Comparison of ENCODE assay signal across 21 mouse cellular contexts in genomic region chr3:146956792-146957191, GRCm38 (mm10).
DNase-seq lines count a peak whose midpoint lies in the region; ATAC-seq and TF ChIP-seq lines count a peak whose summit lies in the region.
"Had no signal": no experiment of that assay in that cellular context is flagged by ENCODE, and none has a peak within 500 bp of the region (broad histone marks: within the 10 kb centered on the region; RNA-seq: fewer than 3 reads in every experiment).

No protein-coding gene starts in this region.

- no peak overlapping the region for H3K4me3 ChIP-seq in forebrain, embryonic 14.5 days (ENCODE audit: low read depth, low read length)
- H3K4me3 ChIP-seq in forebrain, embryonic 12.5 days (replicated peaks) = no peak overlapping the region
- no peak overlapping the region for H3K4me3 ChIP-seq in left cerebral cortex, adult 2 months
- no peak overlapping the region for H3K4me3 ChIP-seq in forebrain, postnatal 0 days (ENCODE audit: low read depth, low read length)
- H3K4me3 ChIP-seq: embryonic facial prominence, embryonic 15.5 days; erythroblast, embryonic 14.5 days; heart, adult 2 months; heart, embryonic 15.5 days; hindbrain, embryonic 15.5 days had no signal

- H3K27ac ChIP-seq in forebrain, embryonic 14.5 days (ENCODE audit: low read depth, low read length) = no peak overlapping the region
- H3K27ac ChIP-seq in forebrain, embryonic 12.5 days = no peak overlapping the region
- no peak overlapping the region for H3K27ac ChIP-seq in left cerebral cortex, adult 2 months
- H3K27ac ChIP-seq in forebrain, postnatal 0 days (ENCODE audit: low read depth, low read length) = no peak overlapping the region
- H3K27ac ChIP-seq: embryonic facial prominence, embryonic 15.5 days; heart, adult 2 months; heart, embryonic 15.5 days; hindbrain, embryonic 15.5 days had no signal

- ATAC-seq in forebrain, embryonic 14.5 days = peak; percentile 52; the same call in 1 of the 2 replicates
- no peak for ATAC-seq in forebrain, embryonic 12.5 days (ENCODE audit: low FRiP score)
- ATAC-seq in forebrain, postnatal 0 days = peak; percentile 77
- ATAC-seq: inflammation-experienced regulatory T-cells, adult 6 months; intestine, postnatal 0 days had no signal

- no peak overlapping the region for H3K4me2 ChIP-seq in forebrain, embryonic 14.5 days (ENCODE audit: low read length)
- H3K4me2 ChIP-seq in forebrain, embryonic 12.5 days = no peak overlapping the region
- H3K4me2 ChIP-seq in forebrain, postnatal 0 days (ENCODE audit: low read depth) = no peak overlapping the region
- H3K4me2 ChIP-seq: embryonic facial prominence, embryonic 15.5 days; heart, embryonic 11.5 days; heart, embryonic 15.5 days; hindbrain, embryonic 15.5 days had no signal

- no peak overlapping the region for H3K9ac ChIP-seq in forebrain, embryonic 14.5 days (ENCODE audit: low read length)
- no peak overlapping the region for H3K9ac ChIP-seq in forebrain, embryonic 12.5 days
- H3K9ac ChIP-seq in forebrain, postnatal 0 days = no peak overlapping the region
- H3K9ac ChIP-seq: embryonic facial prominence, embryonic 15.5 days; heart, embryonic 15.5 days; hindbrain, embryonic 15.5 days had no signal

- H3K27me3 ChIP-seq in forebrain, embryonic 14.5 days (replicated peaks; ENCODE audit: control insufficient read depth, insufficient read depth, low read length) = no peaks in the 10 kb centered on the region
- H3K27me3 ChIP-seq in forebrain, embryonic 12.5 days = no peaks in the 10 kb centered on the region
- no peaks in the 10 kb centered on the region for H3K27me3 ChIP-seq in forebrain, postnatal 0 days (ENCODE audit: insufficient read depth, low read length)
- H3K27me3 ChIP-seq: embryonic facial prominence, embryonic 15.5 days; heart, embryonic 15.5 days; hindbrain, embryonic 15.5 days had no signal

- H3K4me1 ChIP-seq in forebrain, embryonic 14.5 days (ENCODE audit: control insufficient read depth, insufficient read depth, low read length) = no peaks in the 10 kb centered on the region
- H3K4me1 ChIP-seq in forebrain, embryonic 12.5 days = 0 out of 2 replicates have a peak, but pooled peaks cover 3% of the 10 kb centered on the region
- no peaks in the 10 kb centered on the region for H3K4me1 ChIP-seq in forebrain, postnatal 0 days (ENCODE audit: insufficient read depth)
- H3K4me1 ChIP-seq: embryonic facial prominence, embryonic 15.5 days; heart, embryonic 15.5 days; hindbrain, embryonic 15.5 days had no signal

- peak; percentile 46 for DNase-seq in forebrain, embryonic 14.5 days (ENCODE audit: low spot score)
- peak; percentile 22 to 64 for DNase-seq in left cerebral cortex, postnatal 14 days (ENCODE audit: low spot score in 2 of 2)
- DNase-seq in left cerebral cortex, adult 2 months (ENCODE audit: extremely low spot score in 1 of 2, low spot score in 2 of 2) = no peak
- peak; percentile 32 to 49 for DNase-seq in right cerebral cortex, postnatal 10 days (ENCODE audit: low spot score in 2 of 2)
- DNase-seq in right cerebral cortex, adult 2 months (ENCODE audit: low spot score in 2 of 2) = no peak
- peak; percentile 43 for DNase-seq in forebrain, postnatal 0 days
- no peak for DNase-seq in gastrocnemius, adult 8-10 months (ENCODE audit: low spot score in 2 of 2)
- DNase-seq: adrenal gland, postnatal 10 days; cerebellum, adult 18-20 months; cerebellum, adult 9-11 months; embryo, embryonic 11 days; gastrocnemius, postnatal 14 days; heart, adult 2 months had no signal

- intact Hi-C loops in left cerebral cortex, postnatal 14 days (cut with DNase I) = no loop called here
- intact Hi-C loops in left cerebral cortex, adult 2 months (cut with DNase I) = no loop called here

- TF ChIP-seq CTCF in left cerebral cortex, adult 2 months (IDR thresholded peaks at IDR 0.05) = no peak
- no peak for TF ChIP-seq CTCF in forebrain, postnatal 0 days (IDR thresholded peaks at IDR 0.05; ENCODE audit: low read depth)

- H3K9me3 ChIP-seq in forebrain, embryonic 14.5 days (replicated peaks; ENCODE audit: control insufficient read depth, low read length) = no peaks in the 10 kb centered on the region
- H3K9me3 ChIP-seq in forebrain, embryonic 12.5 days = no peaks in the 10 kb centered on the region
- H3K9me3 ChIP-seq in forebrain, postnatal 0 days (ENCODE audit: low read length) = no peaks in the 10 kb centered on the region
- H3K9me3 ChIP-seq: embryonic facial prominence, embryonic 15.5 days; heart, embryonic 15.5 days; hindbrain, embryonic 15.5 days had no signal

- WGBS in forebrain, embryonic 14.5 days = 80% methylated on average over 8 of the region's 8 CpGs
- WGBS in forebrain, embryonic 12.5 days = 87% methylated on average over 8 of the region's 8 CpGs
- 76% methylated on average over 8 of the region's 8 CpGs for WGBS in forebrain, postnatal 0 days

- H3K36me3 ChIP-seq in forebrain, embryonic 14.5 days (ENCODE audit: control insufficient read depth, insufficient read depth, low read length) = no peaks in the 10 kb centered on the region
- no peaks in the 10 kb centered on the region for H3K36me3 ChIP-seq in forebrain, embryonic 12.5 days (replicated peaks)
- H3K36me3 ChIP-seq in forebrain, postnatal 0 days (ENCODE audit: insufficient read depth) = peaks cover 8% of the 10 kb centered on the region; the same call in 1 of the 2 replicates
- H3K36me3 ChIP-seq: embryonic facial prominence, embryonic 15.5 days; heart, embryonic 15.5 days; hindbrain, embryonic 15.5 days had no signal

Comparison
In these comparisons a context has a peak if more than half of its experiments do, and no peak if none do; other contexts are left out.
1. DNase-seq: peak in forebrain, embryonic 14.5 days (single experiment), left cerebral cortex, postnatal 14 days (2 of 2), right cerebral cortex, postnatal 10 days (2 of 2) and forebrain, postnatal 0 days (single experiment); none in left cerebral cortex, adult 2 months (0 of 2), right cerebral cortex, adult 2 months (0 of 2) and gastrocnemius, adult 8-10 months (0 of 2).